Mouse (Mus musculus): Measurements from ENCODE around the gene Spsb3. TPM values are rescaled to one million over a fixed set of nuclear protein-coding genes. Genes with fewer than 3 reads are reported as not detected.

The Spsb3 gene
- polyA plus RNA-seq, 1 experiment from 2014 or later, result 86.8 TPM

DNA sequence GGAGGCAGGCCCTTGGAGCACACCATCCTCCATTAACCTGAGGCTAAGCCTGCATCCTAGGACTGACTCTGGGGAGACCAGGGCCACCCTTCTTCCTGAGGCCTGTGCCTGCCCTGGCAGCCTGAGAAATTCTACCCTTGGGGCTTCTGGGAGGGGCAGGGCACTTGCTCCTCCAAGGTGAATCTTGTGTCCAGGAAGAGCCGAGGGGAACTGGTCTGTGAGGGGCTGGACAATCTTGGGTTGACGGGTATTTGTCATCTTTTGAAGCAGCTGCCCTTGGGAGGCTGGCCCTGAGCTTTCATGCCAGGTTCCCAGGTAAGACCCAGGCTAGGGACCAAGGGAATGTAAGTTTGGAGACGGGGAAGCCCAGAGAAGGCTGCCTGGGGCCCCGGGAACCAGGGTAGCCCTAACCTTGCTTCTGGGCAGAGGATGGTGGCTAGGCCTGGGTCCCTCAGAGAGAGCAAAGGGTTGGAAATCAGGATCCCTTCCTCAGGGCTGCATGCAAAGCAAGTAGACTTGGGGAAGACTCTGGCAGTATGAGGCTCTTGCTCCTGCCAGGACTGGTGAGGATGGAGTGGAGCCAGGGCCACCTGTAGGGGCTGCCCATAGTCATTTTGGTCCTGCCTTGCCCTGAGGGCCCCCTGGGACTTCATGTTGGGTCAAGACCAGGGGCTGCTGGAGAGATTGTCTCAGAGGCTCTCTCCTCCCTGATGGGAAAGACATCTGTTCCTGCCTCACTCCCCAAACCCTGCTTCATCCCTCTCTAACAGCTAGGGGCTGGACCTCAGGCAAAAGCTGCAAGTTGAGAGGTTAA, 11.8 kb downstream of the Spsb3 start:
- no peaks in the 10 kb centered on the region for H3K27me3 ChIP-seq (replicated peaks; ENCODE audit: control insufficient read depth, insufficient read depth, low read length)
- H3K27ac ChIP-seq (ENCODE audit: low read length), result no peak overlapping the region
- H3K4me3 ChIP-seq (replicated peaks; ENCODE audit: low read length), result no peak overlapping the region
- H3K4me1 ChIP-seq (replicated peaks; ENCODE audit: control insufficient read depth, insufficient read depth, low read length), result peaks cover 31% of the 10 kb centered on the region
- ATAC-seq, result no peak
- no peak overlapping the region for H3K9ac ChIP-seq (replicated peaks; ENCODE audit: low read depth, low read length)
- peaks cover 30% of the 10 kb centered on the region for H3K36me3 ChIP-seq (ENCODE audit: control insufficient read depth, insufficient read depth)
- no peaks in the 10 kb centered on the region for H3K9me3 ChIP-seq (ENCODE audit: control insufficient read depth, low read length)
- H3K4me2 ChIP-seq (ENCODE audit: low read length), result no peak overlapping the region
- WGBS, result 79% methylated on average over 4 of the region's 4 CpGs

DNA sequence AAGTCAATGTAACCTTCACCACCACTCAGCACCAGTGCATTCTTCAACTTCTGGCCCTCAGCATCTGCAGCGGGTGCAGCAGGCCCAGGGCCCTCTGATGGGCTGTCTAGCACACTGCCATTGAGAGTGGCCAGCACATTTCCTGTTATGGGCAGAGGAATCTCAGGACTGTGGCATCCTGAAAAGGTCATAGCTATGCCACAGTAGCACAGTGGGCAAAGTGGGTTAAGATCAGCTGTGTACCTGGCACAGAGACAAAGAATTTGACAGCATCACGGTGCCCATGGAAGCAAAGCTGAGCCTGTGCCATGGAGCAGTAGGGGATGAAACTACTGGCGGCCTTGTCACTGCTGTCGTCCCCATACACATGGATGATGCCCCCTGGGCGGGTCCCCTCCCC, 12.7 kb downstream of the Spsb3 start:
- H3K27ac ChIP-seq (ENCODE audit: low read length), result no peak overlapping the region
- H3K4me1 ChIP-seq (replicated peaks; ENCODE audit: control insufficient read depth, insufficient read depth, low read length), result peaks cover 25% of the 10 kb centered on the region
- H3K9ac ChIP-seq (replicated peaks; ENCODE audit: low read depth, low read length), result no peak overlapping the region
- no peaks in the 10 kb centered on the region for H3K9me3 ChIP-seq (ENCODE audit: control insufficient read depth, low read length)
- 77% methylated on average over 5 of the region's 5 CpGs for WGBS
- no peaks in the 10 kb centered on the region for H3K27me3 ChIP-seq (replicated peaks; ENCODE audit: control insufficient read depth, insufficient read depth, low read length)
- ATAC-seq, result no peak
- peaks cover 35% of the 10 kb centered on the region for H3K36me3 ChIP-seq (ENCODE audit: control insufficient read depth, insufficient read depth)
- H3K4me3 ChIP-seq (replicated peaks; ENCODE audit: low read length), result no peak overlapping the region
- no peak overlapping the region for H3K4me2 ChIP-seq (ENCODE audit: low read length)

GRCm38 (mm10) chr17:24900014-24900413, 13.6 kb downstream of the Spsb3 start:
- H3K4me2 ChIP-seq (ENCODE audit: low read length), result no peak overlapping the region
- WGBS, result 95% methylated on average over 6 of the region's 6 CpGs
- peaks cover 43% of the 10 kb centered on the region for H3K36me3 ChIP-seq (ENCODE audit: control insufficient read depth, insufficient read depth)
- H3K27me3 ChIP-seq (replicated peaks; ENCODE audit: control insufficient read depth, insufficient read depth, low read length), result no peaks in the 10 kb centered on the region
- H3K9ac ChIP-seq (replicated peaks; ENCODE audit: low read depth, low read length), result no peak overlapping the region
- no peak for ATAC-seq
- no peak overlapping the region for H3K4me3 ChIP-seq (replicated peaks; ENCODE audit: low read length)
- H3K4me1 ChIP-seq (replicated peaks; ENCODE audit: control insufficient read depth, insufficient read depth, low read length), result peaks cover 22% of the 10 kb centered on the region
- H3K9me3 ChIP-seq (ENCODE audit: control insufficient read depth, low read length), result no peaks in the 10 kb centered on the region
- H3K27ac ChIP-seq (ENCODE audit: low read length), result no peak overlapping the region

- Histone ChIP-seq H3K36me3 (ENCODE audit: control insufficient read depth, insufficient read depth) (peaks cover 57% of the 10 kb centered on the region), H3K4me1 (replicated peaks; ENCODE audit: control insufficient read depth, insufficient read depth, low read length) (peaks cover 9% of the 10 kb centered on the region), H3K4me3 (replicated peaks; ENCODE audit: low read length) (no peak overlapping the region), H3K9ac (replicated peaks; ENCODE audit: low read depth, low read length) (no peak overlapping the region), H3K4me2 (ENCODE audit: low read length) (no peak overlapping the region), H3K27ac (ENCODE audit: low read length) (no peak overlapping the region), H3K9me3 (ENCODE audit: control insufficient read depth, low read length) (no peaks in the 10 kb centered on the region), H3K27me3 (replicated peaks; ENCODE audit: control insufficient read depth, insufficient read depth, low read length) (no peaks in the 10 kb centered on the region)
- 91% methylated on average over 5 of the region's 5 CpGs for WGBS
- no peak for ATAC-seq
These were observed 15.7 kb downstream of the Spsb3 start for GRCm38 (mm10) chr17:24902124-24902523.

- ATAC-seq, result no peak
- H3K4me1 ChIP-seq (replicated peaks; ENCODE audit: control insufficient read depth, insufficient read depth, low read length), result peaks cover 2% of the 10 kb centered on the region
- peaks cover 63% of the 10 kb centered on the region for H3K36me3 ChIP-seq (ENCODE audit: control insufficient read depth, insufficient read depth)
- no peak overlapping the region for H3K4me3 ChIP-seq (replicated peaks; ENCODE audit: low read length)
- H3K27ac ChIP-seq (ENCODE audit: low read length), result no peak overlapping the region
- no peak overlapping the region for H3K9ac ChIP-seq (replicated peaks; ENCODE audit: low read depth, low read length)
- no peaks in the 10 kb centered on the region for H3K9me3 ChIP-seq (ENCODE audit: control insufficient read depth, low read length)
- H3K4me2 ChIP-seq (ENCODE audit: low read length), result no peak overlapping the region
- no peaks in the 10 kb centered on the region for H3K27me3 ChIP-seq (replicated peaks; ENCODE audit: control insufficient read depth, insufficient read depth, low read length)
- 68% methylated on average over 9 of the region's 9 CpGs for WGBS
These were observed 16.4 kb downstream of the Spsb3 start for GRCm38 (mm10) chr17:24902671-24903474.

- 93% methylated on average over 9 of the region's 9 CpGs for WGBS
- no peak for ATAC-seq
- H3K9ac ChIP-seq (replicated peaks; ENCODE audit: low read depth, low read length), result no peak overlapping the region
These were observed 17.3 kb downstream of the Spsb3 start for GRCm38 (mm10) chr17:24903767-24904166.

DNA sequence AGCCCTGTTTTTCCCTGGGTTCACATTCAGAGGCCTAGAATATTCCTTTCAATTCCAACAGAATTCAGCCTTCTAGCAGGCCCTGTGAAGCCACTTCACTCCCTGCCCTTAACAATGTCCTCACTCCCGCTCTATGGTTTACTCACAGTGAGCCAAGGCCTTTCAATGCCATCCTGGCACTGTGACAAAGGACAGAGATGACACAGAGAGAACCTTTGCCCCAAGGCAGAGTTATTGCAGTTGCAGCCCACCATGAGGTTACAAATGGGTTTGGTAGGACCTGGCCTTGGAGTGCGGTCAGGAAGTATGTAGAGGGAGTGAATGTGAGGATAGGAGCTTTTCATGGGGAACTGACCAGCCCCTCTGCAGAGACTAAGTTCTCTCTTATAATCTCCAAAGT, 21.1 kb downstream of the Spsb3 start:
- ATAC-seq, result no peak
- no peaks in the 10 kb centered on the region for H3K27me3 ChIP-seq (replicated peaks; ENCODE audit: control insufficient read depth, insufficient read depth, low read length)
- no peak overlapping the region for H3K4me3 ChIP-seq (replicated peaks; ENCODE audit: low read length)
- H3K27ac ChIP-seq (ENCODE audit: low read length), result no peak overlapping the region
- 89% methylated on average over 2 of the region's 2 CpGs for WGBS
- H3K4me2 ChIP-seq (ENCODE audit: low read length), result no peak overlapping the region
- no peaks in the 10 kb centered on the region for H3K4me1 ChIP-seq (replicated peaks; ENCODE audit: control insufficient read depth, insufficient read depth, low read length)
- H3K36me3 ChIP-seq (ENCODE audit: control insufficient read depth, insufficient read depth), result peaks cover 62% of the 10 kb centered on the region
- no peaks in the 10 kb centered on the region for H3K9me3 ChIP-seq (ENCODE audit: control insufficient read depth, low read length)
- no peak overlapping the region for H3K9ac ChIP-seq (replicated peaks; ENCODE audit: low read depth, low read length)

More at GRCm38 (mm10) chr17:24903767-24904166, 17.3 kb downstream of the Spsb3 start:
- Histone ChIP-seq H3K36me3 (ENCODE audit: control insufficient read depth, insufficient read depth) (peaks cover 66% of the 10 kb centered on the region), H3K4me1 (replicated peaks; ENCODE audit: control insufficient read depth, insufficient read depth, low read length) (no peaks in the 10 kb centered on the region), H3K27me3 (replicated peaks; ENCODE audit: control insufficient read depth, insufficient read depth, low read length) (no peaks in the 10 kb centered on the region), H3K27ac (ENCODE audit: low read length) (no peak overlapping the region), H3K4me2 (ENCODE audit: low read length) (no peak overlapping the region), H3K4me3 (replicated peaks; ENCODE audit: low read length) (no peak overlapping the region), H3K9me3 (ENCODE audit: control insufficient read depth, low read length) (no peaks in the 10 kb centered on the region)

DNA sequence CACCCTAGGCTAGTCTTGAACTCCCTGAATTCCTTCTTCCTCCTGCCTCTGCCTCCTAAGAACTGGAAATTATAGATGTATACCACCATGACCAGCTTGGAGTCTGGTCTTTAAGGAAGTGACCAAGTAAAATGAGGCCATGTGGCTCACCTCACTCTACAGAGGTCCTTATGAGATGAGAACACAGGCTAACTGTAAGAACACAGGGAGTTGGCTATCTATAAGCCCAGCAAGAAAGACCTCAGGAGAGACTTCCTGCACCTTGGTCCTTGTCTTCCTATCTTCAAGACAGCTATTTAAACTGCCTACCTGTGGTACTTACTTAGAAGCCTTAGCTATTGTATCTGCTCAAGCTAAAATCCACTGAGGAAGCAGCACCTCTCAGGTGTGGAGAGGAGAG, 27.5 kb downstream of the Spsb3 start:
- ATAC-seq, result no peak

DNA sequence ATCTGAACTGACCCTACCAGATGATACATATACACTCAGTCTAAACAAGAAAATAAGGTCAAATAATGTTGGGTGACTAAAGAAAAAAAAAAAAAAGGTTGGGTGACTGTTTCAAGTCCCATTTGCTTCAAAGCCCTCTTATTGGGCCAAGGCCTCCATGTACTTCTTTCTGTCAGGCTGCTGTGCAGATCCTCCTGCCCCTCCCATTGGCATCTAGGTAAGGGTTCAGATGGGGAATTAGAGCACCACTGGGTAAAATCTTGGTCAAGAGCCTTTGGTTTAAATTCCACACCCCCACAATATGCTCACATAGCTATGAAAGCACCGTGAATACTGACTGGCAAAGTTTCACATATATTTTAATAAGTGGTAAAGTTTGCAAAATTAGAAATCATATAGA, 36.8 kb downstream of the Spsb3 start:
- no peak for ATAC-seq
- H3K27me3 ChIP-seq (replicated peaks; ENCODE audit: control insufficient read depth, insufficient read depth, low read length), result no peaks in the 10 kb centered on the region
- H3K4me1 ChIP-seq (replicated peaks; ENCODE audit: control insufficient read depth, insufficient read depth, low read length), result no peaks in the 10 kb centered on the region
- H3K9me3 ChIP-seq (ENCODE audit: control insufficient read depth, low read length), result no peaks in the 10 kb centered on the region
- H3K27ac ChIP-seq (ENCODE audit: low read length), result no peak overlapping the region
- H3K4me3 ChIP-seq (replicated peaks; ENCODE audit: low read length), result no peak overlapping the region
- no peak overlapping the region for H3K4me2 ChIP-seq (ENCODE audit: low read length)
- 97% methylated on average over 1 of the region's 1 CpGs for WGBS
- no peak overlapping the region for H3K9ac ChIP-seq (replicated peaks; ENCODE audit: low read depth, low read length)
- peaks cover 52% of the 10 kb centered on the region for H3K36me3 ChIP-seq (ENCODE audit: control insufficient read depth, insufficient read depth)

More for the DNA sequence above, 27.5 kb downstream of the Spsb3 start:
- Histone ChIP-seq H3K27me3 (replicated peaks; ENCODE audit: control insufficient read depth, insufficient read depth, low read length) (no peaks in the 10 kb centered on the region), H3K4me1 (replicated peaks; ENCODE audit: control insufficient read depth, insufficient read depth, low read length) (no peaks in the 10 kb centered on the region), H3K36me3 (ENCODE audit: control insufficient read depth, insufficient read depth) (peaks cover 55% of the 10 kb centered on the region), H3K27ac (ENCODE audit: low read length) (no peak overlapping the region), H3K4me2 (ENCODE audit: low read length) (no peak overlapping the region), H3K9me3 (ENCODE audit: control insufficient read depth, low read length) (no peaks in the 10 kb centered on the region), H3K9ac (replicated peaks; ENCODE audit: low read depth, low read length) (no peak overlapping the region), H3K4me3 (replicated peaks; ENCODE audit: low read length) (no peak overlapping the region)
